Mouse (Mus musculus) gastrocnemius, adult 18-20 months (tissue): Measurements from ENCODE around the gene H2al1i. TPM values are rescaled to one million over a fixed set of nuclear protein-coding genes. Genes with fewer than 3 reads are reported as not detected.
"Not testable (repeated sequence)": the region's sequence is repeated elsewhere in the genome, so short reads cannot be mapped to it uniquely, and the experiment has no call there.

Source experiments
- DNase-seq: peaks from one replicate; pipeline ENCODE4 v3.0.0; 2021; ENCODE audit warnings: low spot score
- long read RNA-seq, 2 experiments: library from polyadenylated mRNA; stranded (forward); transcript quantifications; one replicate each; pipeline ENCODE4 v2.0.0; 2021
- total RNA-seq, 2 experiments: library from RNA; stranded (reverse); gene quantifications; 2 replicates each; pipeline ENCODE4 v1.2.3; 2021

Gene H2al1i
- total RNA-seq = not detected
- long read RNA-seq, experiment 1 = 0 reads
- long read RNA-seq, experiment 2 = 0 reads

DNA sequence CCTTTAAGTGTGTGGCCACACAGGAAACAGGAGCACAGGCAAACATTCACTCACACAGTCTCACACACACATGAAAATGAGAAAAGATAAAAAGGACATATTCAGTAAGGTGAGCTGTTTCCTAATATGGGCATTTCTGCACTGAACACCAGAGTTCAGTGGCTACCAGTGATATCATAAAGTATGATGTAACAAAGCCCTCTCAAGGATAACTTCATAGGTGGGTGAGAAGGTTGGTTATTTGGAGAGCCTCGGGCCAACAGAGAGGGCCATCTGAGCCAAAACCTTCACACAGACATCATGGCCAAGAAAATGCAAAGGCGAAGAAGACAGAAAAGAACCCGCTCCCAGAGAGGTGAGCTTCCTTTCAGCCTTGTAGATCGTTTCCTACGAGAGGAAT lies at the start of gene H2al1i:
Gene H2al1i (plus strand): TSS at position 301 of the 400 bp plus-strand sequence.
- not testable (repeated sequence) for DNase-seq

DNA sequence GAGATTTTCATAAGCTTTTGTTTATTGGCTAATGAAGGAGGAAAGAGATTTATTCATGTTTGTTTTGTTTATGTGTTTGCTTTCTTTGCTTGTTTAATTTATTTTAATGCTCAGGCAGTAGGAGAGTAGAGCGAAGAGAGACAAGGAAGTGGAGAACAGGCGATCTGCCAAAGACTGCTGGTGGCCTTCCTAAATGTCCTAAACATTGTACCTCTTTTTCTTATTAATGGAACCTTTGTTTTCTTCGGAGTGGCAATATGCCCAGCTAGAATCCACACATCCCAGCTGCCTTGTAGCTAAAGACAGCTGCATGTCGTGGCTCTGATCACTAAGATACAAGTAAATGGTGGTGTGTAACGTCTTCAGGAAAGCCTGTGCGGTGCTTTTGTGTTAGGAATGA lies 47.4 kb upstream of the H2al1i start:
- DNase-seq = no peak

DNA sequence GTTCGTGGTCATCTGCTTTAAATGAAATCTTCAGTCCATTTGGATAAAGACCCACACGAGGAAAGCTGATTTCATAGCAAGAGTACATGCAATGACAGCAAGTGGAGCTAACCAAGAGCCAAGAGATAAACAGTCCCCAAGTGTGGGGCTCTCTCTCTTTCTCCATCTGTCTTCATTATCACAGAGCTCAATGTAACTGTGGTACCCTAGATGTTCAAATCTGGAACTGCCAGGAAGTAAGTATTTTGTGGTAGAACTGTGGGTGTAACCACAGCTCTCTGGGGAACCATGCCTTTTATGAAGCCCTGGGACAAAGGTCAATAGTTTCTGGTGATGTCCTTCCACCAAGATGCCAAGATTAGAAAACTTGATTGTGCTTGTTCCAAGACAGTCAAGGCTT lies 43.7 kb upstream of the H2al1i start:
- no peak for DNase-seq

DNA sequence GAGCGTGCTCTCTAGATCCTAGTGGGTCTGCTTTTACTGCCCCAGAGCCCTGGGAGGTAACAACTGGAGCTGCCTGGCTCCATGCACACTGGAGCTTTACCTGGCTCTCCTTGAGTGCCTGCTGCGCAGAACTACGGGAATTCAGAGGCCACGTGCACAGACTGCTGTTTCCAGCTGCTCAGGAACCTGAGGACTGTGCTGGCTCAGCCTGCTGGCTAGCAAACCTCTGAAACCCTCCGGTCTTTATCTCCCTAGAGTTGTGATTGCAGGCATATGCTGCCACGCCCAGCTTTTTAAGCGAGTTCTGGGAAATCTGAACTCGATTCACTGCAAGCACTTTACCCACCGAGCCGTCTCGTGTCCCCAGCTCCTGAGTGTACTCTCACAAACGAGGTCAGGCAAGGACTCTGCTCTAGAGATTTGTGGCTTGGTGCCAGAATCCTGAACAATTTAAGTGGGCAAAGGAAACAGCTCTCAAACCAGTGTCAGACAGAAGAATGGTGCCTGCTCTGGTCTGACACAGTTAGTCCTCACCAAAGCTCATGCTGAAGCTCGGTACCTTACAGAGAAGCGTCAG lies 36.1 kb upstream of the H2al1i start:
- peak; percentile 0 for DNase-seq

DNA sequence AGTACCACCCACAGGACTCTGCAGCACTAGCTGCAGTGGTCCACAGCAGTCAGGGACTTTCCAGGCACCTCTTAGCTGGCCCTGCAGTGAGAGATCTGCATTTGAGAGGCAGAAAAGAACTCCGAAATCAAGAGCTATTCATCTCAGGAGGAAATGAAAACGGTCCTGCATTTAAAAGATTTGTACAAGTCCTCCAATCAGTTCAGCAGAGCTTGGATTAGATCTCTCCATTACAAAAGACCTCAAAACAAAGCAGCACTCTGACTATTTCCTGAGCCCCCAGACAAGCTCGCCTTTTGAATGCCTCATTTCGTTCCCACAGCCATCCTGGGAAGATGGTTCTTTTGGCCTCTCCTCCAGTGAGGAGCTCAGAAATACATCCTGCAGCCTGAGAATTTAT lies 35.2 kb upstream of the H2al1i start:
- no peak for DNase-seq

DNA sequence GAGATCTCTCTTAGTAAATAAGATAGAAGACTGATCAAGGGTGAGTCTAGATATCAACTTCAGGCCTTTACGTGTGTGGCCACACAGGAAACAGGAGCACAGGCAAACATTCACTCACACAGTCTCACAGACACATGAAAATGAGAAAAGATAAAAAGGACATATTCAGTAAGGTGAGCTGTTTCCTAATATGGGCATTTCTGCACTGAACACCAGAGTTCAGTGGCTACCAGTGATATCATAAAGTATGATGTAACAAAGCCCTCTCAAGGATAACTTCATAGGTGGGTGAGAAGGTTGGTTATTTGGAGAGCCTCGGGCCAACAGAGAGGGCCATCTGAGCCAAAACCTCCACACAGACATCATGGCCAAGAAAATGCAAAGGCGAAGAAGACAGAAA lies 25.5 kb upstream of the H2al1i start, which contains the start of gene H2al1a:
Gene H2al1a (plus strand): TSS at position 301 of the 400 bp plus-strand sequence.
- DNase-seq = not testable (repeated sequence)

DNA sequence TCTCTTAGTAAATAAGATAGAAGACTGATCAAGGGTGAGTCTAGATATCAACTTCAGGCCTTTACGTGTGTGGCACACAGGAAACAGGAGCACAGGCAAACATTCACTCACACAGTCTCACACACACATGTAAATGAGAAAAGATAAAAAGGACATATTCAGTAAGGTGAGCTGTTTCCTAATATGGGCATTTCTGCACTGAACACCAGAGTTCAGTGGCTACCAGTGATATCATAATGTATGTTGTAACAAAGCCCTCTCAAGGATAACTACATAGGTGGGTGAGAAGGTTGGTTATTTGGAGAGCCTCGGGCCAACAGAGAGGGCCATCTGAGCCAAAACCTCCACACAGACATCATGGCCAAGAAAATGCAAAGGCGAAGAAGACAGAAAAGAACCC lies 22.3 kb upstream of the H2al1i start, which contains the start of gene H2al1b:
Gene H2al1b (plus strand): TSS at position 301 of the 400 bp plus-strand sequence.
- DNase-seq = not testable (repeated sequence)

DNA sequence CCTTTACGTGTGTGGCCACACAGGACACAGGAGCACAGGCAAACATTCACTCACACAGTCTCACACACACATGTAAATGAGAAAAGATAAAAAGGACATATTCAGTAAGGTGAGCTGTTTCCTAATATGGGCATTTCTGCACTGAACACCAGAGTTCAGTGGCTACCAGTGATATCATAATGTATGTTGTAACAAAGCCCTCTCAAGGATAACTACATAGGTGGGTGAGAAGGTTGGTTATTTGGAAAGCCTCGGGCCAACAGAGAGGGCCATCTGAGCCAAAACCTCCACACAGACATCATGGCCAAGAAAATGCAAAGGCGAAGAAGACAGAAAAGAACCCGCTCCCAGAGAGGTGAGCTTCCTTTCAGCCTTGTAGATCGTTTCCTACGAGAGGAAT lies 19.1 kb upstream of the H2al1i start, which contains the start of gene H2al1c:
Gene H2al1c (plus strand): TSS at position 301 of the 400 bp plus-strand sequence.
- DNase-seq = not testable (repeated sequence)

DNA sequence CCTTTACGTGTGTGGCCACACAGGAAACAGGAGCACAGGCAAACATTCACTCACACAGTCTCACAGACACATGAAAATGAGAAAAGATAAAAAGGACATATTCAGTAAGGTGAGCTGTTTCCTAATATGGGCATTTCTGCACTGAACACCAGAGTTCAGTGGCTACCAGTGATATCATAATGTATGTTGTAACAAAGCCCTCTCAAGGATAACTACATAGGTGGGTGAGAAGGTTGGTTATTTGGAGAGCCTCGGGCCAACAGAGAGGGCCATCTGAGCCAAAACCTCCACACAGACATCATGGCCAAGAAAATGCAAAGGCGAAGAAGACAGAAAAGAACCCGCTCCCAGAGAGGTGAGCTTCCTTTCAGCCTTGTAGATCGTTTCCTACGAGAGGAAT lies 15.9 kb upstream of the H2al1i start, which contains the start of gene H2al1d:
Gene H2al1d (plus strand): TSS at position 301 of the 400 bp plus-strand sequence.
- not testable (repeated sequence) for DNase-seq

DNA sequence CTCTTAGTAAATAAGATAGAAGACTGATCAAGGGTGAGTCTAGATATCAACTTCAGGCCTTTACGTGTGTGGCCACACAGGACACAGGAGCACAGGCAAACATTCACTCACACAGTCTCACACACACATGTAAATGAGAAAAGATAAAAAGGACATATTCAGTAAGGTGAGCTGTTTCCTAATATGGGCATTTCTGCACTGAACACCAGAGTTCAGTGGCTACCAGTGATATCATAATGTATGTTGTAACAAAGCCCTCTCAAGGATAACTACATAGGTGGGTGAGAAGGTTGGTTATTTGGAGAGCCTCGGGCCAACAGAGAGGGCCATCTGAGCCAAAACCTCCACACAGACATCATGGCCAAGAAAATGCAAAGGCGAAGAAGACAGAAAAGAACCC lies 12.8 kb upstream of the H2al1i start, which contains the start of gene H2al1e:
Gene H2al1e (plus strand): TSS at position 301 of the 400 bp plus-strand sequence.
- not testable (repeated sequence) for DNase-seq

DNA sequence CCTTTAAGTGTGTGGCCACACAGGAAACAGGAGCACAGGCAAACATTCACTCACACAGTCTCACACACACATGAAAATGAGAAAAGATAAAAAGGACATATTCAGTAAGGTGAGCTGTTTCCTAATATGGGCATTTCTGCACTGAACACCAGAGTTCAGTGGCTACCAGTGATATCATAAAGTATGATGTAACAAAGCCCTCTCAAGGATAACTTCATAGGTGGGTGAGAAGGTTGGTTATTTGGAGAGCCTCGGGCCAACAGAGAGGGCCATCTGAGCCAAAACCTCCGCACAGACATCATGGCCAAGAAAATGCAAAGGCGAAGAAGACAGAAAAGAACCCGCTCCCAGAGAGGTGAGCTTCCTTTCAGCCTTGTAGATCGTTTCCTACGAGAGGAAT lies 9.6 kb upstream of the H2al1i start, which contains the start of gene H2al1f:
Gene H2al1f (plus strand): TSS at position 301 of the 400 bp plus-strand sequence.
- DNase-seq = not testable (repeated sequence)

DNA sequence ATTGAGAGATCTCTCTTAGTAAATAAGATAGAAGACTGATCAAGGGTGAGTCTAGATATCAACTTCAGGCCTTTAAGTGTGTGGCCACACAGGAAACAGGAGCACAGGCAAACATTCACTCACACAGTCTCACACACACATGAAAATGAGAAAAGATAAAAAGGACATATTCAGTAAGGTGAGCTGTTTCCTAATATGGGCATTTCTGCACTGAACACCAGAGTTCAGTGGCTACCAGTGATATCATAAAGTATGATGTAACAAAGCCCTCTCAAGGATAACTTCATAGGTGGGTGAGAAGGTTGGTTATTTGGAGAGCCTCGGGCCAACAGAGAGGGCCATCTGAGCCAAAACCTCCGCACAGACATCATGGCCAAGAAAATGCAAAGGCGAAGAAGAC lies 6.5 kb upstream of the H2al1i start, which contains the start of gene H2al1g:
Gene H2al1g (plus strand): TSS at position 301 of the 400 bp plus-strand sequence.
- not testable (repeated sequence) for DNase-seq

DNA sequence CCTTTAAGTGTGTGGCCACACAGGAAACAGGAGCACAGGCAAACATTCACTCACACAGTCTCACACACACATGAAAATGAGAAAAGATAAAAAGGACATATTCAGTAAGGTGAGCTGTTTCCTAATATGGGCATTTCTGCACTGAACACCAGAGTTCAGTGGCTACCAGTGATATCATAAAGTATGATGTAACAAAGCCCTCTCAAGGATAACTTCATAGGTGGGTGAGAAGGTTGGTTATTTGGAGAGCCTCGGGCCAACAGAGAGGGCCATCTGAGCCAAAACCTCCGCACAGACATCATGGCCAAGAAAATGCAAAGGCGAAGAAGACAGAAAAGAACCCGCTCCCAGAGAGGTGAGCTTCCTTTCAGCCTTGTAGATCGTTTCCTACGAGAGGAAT lies 3.3 kb upstream of the H2al1i start, which contains the start of gene H2al1h:
Gene H2al1h (plus strand): TSS at position 301 of the 400 bp plus-strand sequence.
- not testable (repeated sequence) for DNase-seq

DNA sequence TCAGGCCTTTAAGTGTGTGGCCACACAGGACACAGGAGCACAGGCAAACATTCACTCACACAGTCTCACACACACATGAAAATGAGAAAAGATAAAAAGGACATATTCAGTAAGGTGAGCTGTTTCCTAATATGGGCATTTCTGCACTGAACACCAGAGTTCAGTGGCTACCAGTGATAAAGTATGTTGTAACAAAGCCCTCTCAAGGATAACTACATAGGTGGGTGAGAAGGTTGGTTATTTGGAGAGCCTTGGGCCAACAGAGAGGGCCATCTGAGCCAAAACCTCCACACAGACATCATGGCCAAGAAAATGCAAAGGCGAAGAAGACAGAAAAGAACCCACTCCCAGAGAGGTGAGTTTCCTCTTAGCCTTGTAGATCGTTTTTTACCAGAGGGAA lies 3.1 kb downstream of the H2al1i start, which contains the start of gene H2al1j:
Gene H2al1j (plus strand): TSS at position 301 of the 400 bp plus-strand sequence.
- not testable (repeated sequence) for DNase-seq

DNA sequence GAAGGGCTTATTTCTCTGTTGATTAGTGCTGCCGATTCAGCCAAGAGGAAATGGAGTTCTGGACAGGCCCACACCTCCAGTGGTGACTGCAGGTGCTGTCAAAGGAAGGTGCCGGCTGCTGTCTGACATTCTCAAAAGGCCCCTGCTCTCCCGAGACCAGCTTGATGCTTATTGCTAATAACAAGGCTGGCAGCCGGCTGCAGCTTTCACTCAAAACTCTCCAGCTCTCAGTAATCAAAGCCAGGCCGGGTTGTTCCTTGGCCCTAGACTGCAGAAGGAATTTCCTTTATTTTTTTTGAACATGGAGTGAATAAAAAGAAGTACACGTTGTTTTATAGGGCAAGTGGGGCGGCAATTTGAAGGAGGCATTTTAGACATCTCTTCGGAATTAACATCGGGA lies 21.3 kb downstream of the H2al1i start:
- DNase-seq = no peak

DNA sequence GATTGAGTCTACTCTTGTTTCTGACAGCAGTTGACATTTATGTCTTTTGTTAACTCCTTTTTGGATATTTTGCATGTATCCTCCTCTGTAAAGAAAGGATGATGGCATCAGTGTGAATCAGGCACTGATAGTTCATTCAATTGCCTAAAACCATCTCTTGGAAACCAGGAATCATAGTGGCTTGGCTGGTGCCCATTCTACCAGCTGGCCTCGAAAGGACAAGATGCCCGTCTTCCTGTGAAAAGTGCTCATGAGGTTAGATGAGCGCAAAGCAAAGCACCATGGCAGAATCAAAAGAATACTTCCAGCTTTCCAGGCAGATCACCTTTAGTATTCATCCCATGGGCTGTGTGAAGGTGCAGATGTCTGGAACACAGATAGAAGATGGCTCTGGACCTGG lies 22.3 kb downstream of the H2al1i start:
- DNase-seq = no peak

DNA sequence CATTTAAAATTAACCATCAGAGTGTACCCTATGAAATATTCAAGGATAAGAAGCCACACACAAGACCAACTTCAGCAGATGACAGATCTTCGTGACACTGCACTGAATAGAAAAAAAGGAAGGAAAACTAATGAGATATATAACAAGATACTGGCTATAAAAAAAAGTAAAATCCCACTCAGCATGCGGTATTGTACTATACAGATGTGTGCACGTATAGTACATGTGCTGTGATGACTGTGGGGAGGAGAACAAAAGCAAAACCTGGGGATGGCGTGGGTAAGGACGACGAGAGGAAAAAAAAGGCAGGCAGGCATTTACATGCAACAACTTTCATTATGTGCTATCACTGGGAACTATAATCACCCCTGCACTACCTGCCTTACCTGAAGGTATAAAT lies 36.4 kb downstream of the H2al1i start:
- no peak for DNase-seq

DNA sequence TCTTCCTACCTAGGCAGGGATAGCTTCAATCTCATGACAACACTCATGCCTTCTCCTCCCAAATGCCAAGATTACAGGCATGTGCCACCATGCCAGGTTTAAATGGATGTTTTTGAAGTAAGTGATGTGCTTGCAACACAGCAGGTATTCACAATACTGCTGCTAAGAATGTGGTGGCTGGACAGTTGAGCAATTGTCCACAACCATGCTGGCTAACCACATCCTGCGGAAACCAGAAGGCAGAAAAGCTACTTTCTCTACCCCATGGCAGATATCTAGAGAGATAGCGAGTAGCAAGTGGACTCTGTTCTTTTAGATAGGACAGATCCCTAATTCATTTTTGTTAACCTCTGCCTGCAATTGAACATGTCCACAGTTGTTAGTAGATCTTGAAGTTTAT lies 36.8 kb downstream of the H2al1i start:
- no peak for DNase-seq

DNA sequence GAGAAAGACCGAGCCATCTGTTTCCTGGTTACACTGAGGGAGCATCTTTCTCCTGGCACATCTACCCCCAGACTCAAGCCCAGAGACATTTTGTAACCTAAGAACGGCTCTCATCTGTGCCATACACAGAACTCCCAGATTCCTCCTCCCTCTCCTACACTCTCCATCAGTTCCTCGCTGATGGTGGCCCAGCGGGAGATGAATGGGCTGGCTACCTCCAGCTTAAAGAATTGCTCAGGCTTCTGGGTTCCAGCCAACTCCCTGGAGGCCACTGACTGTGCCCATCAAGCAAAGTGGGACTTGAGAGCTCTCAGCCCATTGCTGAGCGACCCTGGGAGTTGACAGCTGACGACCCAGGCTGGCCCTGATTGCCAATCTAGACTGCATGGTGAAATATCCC lies 39.4 kb downstream of the H2al1i start:
- DNase-seq = no peak

DNA sequence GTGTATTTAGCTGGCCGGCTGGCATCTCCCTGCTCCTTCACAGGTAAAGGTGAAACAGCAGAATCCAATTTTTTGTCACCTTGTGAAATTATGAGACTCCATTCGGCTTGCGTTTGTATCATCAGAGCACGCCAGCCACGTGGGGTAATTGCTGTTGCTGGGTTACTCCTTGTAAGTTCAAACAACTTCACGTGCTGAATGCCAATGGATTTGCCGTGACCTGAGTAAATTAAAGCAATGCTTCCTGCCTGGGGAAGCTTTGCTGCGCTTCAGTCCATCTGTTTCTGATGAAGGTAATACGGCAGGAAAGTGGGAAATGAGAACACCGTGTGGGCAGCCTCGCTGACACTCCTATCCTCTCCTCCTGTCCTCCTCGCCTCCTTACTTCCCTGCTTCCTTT lies 40.7 kb downstream of the H2al1i start:
- DNase-seq = no peak
